Mouse (Mus musculus) ES-Bruce4 (cell line): ENCODE measurements around the gene Cct2. TPM values are rescaled to one million over a fixed set of nuclear protein-coding genes. Genes with fewer than 3 reads are reported as not detected.
"Not testable (repeated sequence)": the region's sequence is repeated elsewhere in the genome, so short reads cannot be mapped to it uniquely, and the experiment has no call there.

Experiments
- H3K27ac ChIP-seq: 2 replicates; pipeline ENCODE4 v1.5.1; 2012; ENCODE audit warnings: low read length, inconsistent platforms; ENCODE audit not compliant: insufficient read depth
- H3K27me3 ChIP-seq: 2 replicates; pipeline ENCODE4 v1.6.1; 2012; ENCODE audit warnings: mild to moderate bottlenecking, low read length, inconsistent platforms; ENCODE audit not compliant: control insufficient read depth, poor library complexity, insufficient read depth, severe bottlenecking
- H3K36me3 ChIP-seq: 2 replicates; pipeline ENCODE4 v1.6.1; 2012; ENCODE audit warnings: inconsistent platforms, mild to moderate bottlenecking, low read length, moderate library complexity; ENCODE audit not compliant: control insufficient read depth, poor library complexity, insufficient read depth, severe bottlenecking
- H3K4me1 ChIP-seq: one replicate; pipeline ENCODE4 v1.8.1; 2011; ENCODE audit warnings: low read length; ENCODE audit not compliant: control insufficient read depth, insufficient read depth
- H3K4me3 ChIP-seq: 2 replicates; pipeline ENCODE4 v1.5.1; 2011; ENCODE audit warnings: low read depth, mild to moderate bottlenecking, low read length
- H3K9ac ChIP-seq: 2 replicates; pipeline ENCODE4 v1.6.1; 2012; ENCODE audit warnings: low read depth, mild to moderate bottlenecking, inconsistent platforms; ENCODE audit not compliant: poor library complexity, severe bottlenecking
- H3K9me3 ChIP-seq: replicated peaks from 2 replicates; pipeline ENCODE4 v1.6.1; 2012; ENCODE audit warnings: mild to moderate bottlenecking, low read length, inconsistent platforms; ENCODE audit not compliant: control insufficient read depth, poor library complexity, insufficient read depth, severe bottlenecking
- CTCF ChIP-seq: IDR thresholded peaks from one replicate; pipeline ENCODE4 v1.8.1; 2011; ENCODE audit warnings: low read depth, low read length
- EP300 ChIP-seq: IDR thresholded peaks from 2 replicates; pipeline ENCODE4 v1.6.1; 2011; ENCODE audit warnings: low read depth, low read length; ENCODE audit not compliant: insufficient read depth
- POLR2A ChIP-seq: IDR thresholded peaks from one replicate; pipeline ENCODE4 v1.8.1; 2011; ENCODE audit warnings: low read length; ENCODE audit not compliant: insufficient read depth
- polyA plus RNA-seq: library from polyadenylated mRNA; stranded (reverse); fragments of >200 nt; gene quantifications from 2 replicates; pipeline ENCODE4 v1.2.4, GENCODE M21; 2011; ENCODE audit warnings: low read depth; ENCODE audit not compliant: missing spikeins, insufficient read depth, insufficient read length

Gene Cct2
- polyA plus RNA-seq, 1 experiment = 974 TPM

GRCm38 (mm10) chr10:117045175-117046056, 18.2 kb downstream of the Cct2 start, which contains the start of gene Lrrc10:
TSS of gene Lrrc10 (plus strand) at chr10:117045341.
- Histone ChIP-seq H3K4me1 (no peaks in the 10 kb centered on the region), H3K36me3 (peaks cover 12% of the 10 kb centered on the region), H3K9me3 (no peaks in the 10 kb centered on the region), H3K4me3 (peak within 1 kb of the TSS; percentile 16), H3K9ac (peak within 1 kb of the TSS; percentile 2; the same call in 1 of the 2 replicates), H3K27me3 (no peaks in the 10 kb centered on the region), H3K27ac (no peak within 1 kb of the TSS)
- TF ChIP-seq POLR2A (no peak), EP300 (no peak), CTCF (no peak)

GRCm38 (mm10) chr10:117043497-117044166, 20.0 kb downstream of the Cct2 start:
- H3K27me3 ChIP-seq, H3K9me3 ChIP-seq, H3K27ac ChIP-seq, H3K4me1 ChIP-seq, H3K36me3 ChIP-seq: not testable (repeated sequence)
- Histone ChIP-seq H3K4me3 (0 out of 2 replicates have a peak overlapping the region, but pooled peaks have one; percentile 2), H3K9ac (peak overlapping the region; percentile 2; the same call in 1 of the 2 replicates)

GRCm38 (mm10) chr10:117042295-117042694, 21.3 kb downstream of the Cct2 start:
- Histone ChIP-seq H3K27ac (no peak overlapping the region), H3K27me3 (no peaks in the 10 kb centered on the region), H3K9me3 (no peaks in the 10 kb centered on the region), H3K4me3 (no peak overlapping the region), H3K9ac (no peak overlapping the region), H3K36me3 (no peaks in the 10 kb centered on the region), H3K4me1 (no peaks in the 10 kb centered on the region)
- TF ChIP-seq CTCF = no peak

- Histone ChIP-seq H3K27me3 (no peaks in the 10 kb centered on the region), H3K4me1 (peaks cover 3% of the 10 kb centered on the region), H3K9ac (no peak overlapping the region), H3K4me3 (no peak overlapping the region), H3K9me3 (no peaks in the 10 kb centered on the region), H3K36me3 (no peaks in the 10 kb centered on the region), H3K27ac (no peak overlapping the region)
- TF ChIP-seq POLR2A = no peak
- TF ChIP-seq CTCF = no peak
- no peak for TF ChIP-seq EP300
These were observed 23.3 kb downstream of the Cct2 start for GRCm38 (mm10) chr10:117040355-117040754.

GRCm38 (mm10) chr10:117033785-117034184, 29.8 kb downstream of the Cct2 start:
- Histone ChIP-seq H3K4me3 (no peak overlapping the region), H3K27me3 (no peaks in the 10 kb centered on the region), H3K27ac (no peak overlapping the region), H3K36me3 (no peaks in the 10 kb centered on the region), H3K4me1 (peaks cover 3% of the 10 kb centered on the region), H3K9ac (no peak overlapping the region), H3K9me3 (no peaks in the 10 kb centered on the region)
- TF ChIP-seq CTCF (peak; percentile 79), POLR2A (no peak), EP300 (no peak)

GRCm38 (mm10) chr10:117031160-117031559, 32.5 kb downstream of the Cct2 start:
- H3K9ac ChIP-seq = no peak overlapping the region
- no peaks in the 10 kb centered on the region for H3K36me3 ChIP-seq
- no peak overlapping the region for H3K4me3 ChIP-seq
- no peaks in the 10 kb centered on the region for H3K9me3 ChIP-seq
- H3K27ac ChIP-seq = no peak overlapping the region
- no peak for TF ChIP-seq EP300
- no peak for TF ChIP-seq CTCF
- no peak for TF ChIP-seq POLR2A
- no peaks in the 10 kb centered on the region for H3K4me1 ChIP-seq
- no peaks in the 10 kb centered on the region for H3K27me3 ChIP-seq
